Mouse (Mus musculus) liver, adult 2 months (tissue): ENCODE measurements at regions not wholly inside any gene's neighbourhood (a gene's known extent, or its start where the extent isn't known, plus 50 kb on each side); places are given as distances from the start of the nearest gene placed in this dataset.

ENCODE experiments used
- CTCF ChIP-seq: fragments of 200-500 bp; IDR thresholded peaks from 2 replicates; pipeline ENCODE4 v1.5.1; 2011; ENCODE audit warnings: low read depth, low read length, control low read depth
- POLR2A ChIP-seq: fragments of 200-500 bp; IDR thresholded peaks from 2 replicates; pipeline ENCODE4 v1.6.1; 2011; ENCODE audit warnings: low read length, control low read depth; ENCODE audit not compliant: insufficient read depth; ENCODE audit errors: extremely low read depth

DNA sequence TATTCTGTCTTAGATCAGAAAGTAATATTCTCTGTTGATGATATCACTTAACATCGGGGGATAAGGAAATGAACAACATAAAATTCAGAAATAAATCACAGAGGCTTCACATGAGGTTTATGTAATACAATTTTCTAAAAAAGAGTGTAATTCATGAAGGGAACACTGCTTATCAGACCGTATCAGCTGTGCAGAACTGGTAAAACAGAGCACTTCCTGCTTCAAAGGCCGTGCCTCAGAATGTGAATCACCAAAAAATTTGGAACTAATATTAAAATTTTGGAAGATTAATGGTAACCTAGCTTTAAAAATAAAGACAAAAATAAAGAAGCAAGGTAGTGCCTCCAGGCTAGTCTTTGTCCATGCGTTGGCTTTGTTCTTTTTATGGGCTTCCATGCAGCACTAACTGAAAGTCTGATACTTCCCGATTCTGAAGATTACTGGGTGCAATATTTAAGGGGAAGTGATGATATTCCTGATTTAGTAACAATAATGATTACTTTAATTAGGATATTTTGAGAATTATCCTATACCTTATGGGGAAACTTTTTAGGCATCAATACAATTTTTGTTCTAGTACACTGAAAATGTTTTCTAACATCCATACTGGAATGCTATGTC, 310.8 kb upstream of the Ndst4 start:
- TF ChIP-seq CTCF (no peak), POLR2A (no peak)
